Mouse (Mus musculus) testis, adult 2 months (tissue): Measurements from ENCODE around the gene Pard6b.

ENCODE experiments used
- CTCF ChIP-seq: fragments of 200-500 bp; IDR thresholded peaks from 2 replicates; pipeline ENCODE4 v1.5.1; 2012; ENCODE audit warnings: low read depth, mild to moderate bottlenecking, inconsistent platforms, low read length, moderate library complexity; ENCODE audit not compliant: control insufficient read depth, insufficient read depth, insufficient replicate concordance
- POLR2A ChIP-seq: fragments of 200-500 bp; IDR thresholded peaks from 2 replicates; pipeline ENCODE4 v1.6.1; 2012; ENCODE audit warnings: low read depth, mild to moderate bottlenecking, inconsistent platforms, low read length, moderate library complexity; ENCODE audit not compliant: control insufficient read depth

GRCm38 (mm10) chr2:168120906-168121305, 40.1 kb downstream of the Pard6b start:
- no peak for TF ChIP-seq POLR2A
- TF ChIP-seq CTCF: no peak
